Mouse (Mus musculus) thymus, adult 2 months (tissue): ENCODE data around the gene Kif5c. TPM values are rescaled to one million over a fixed set of nuclear protein-coding genes. Genes with fewer than 3 reads are reported as not detected.

Experiments used
- DNase-seq: peaks from one replicate; pipeline ENCODE4 v3.0.0; 2021
- H3K27ac ChIP-seq: fragments of 200-500 bp; 2 replicates; pipeline ENCODE4 v1.5.1; 2012; ENCODE audit warnings: low read length, control low read depth; ENCODE audit not compliant: control insufficient read depth, insufficient read depth
- H3K27me3 ChIP-seq: fragments of 200-500 bp; 2 replicates; pipeline ENCODE4 v1.6.1; 2012; ENCODE audit warnings: mild to moderate bottlenecking, low read length, moderate library complexity, mixed read lengths; ENCODE audit not compliant: control insufficient read depth, insufficient read depth
- H3K36me3 ChIP-seq: fragments of 200-500 bp; 2 replicates; pipeline ENCODE4 v1.6.1; 2012; ENCODE audit warnings: mild to moderate bottlenecking, low read length, moderate library complexity; ENCODE audit not compliant: control insufficient read depth, insufficient read depth
- H3K4me1 ChIP-seq: fragments of 200-500 bp; replicated peaks from 2 replicates; pipeline ENCODE4 v1.6.1; 2012; ENCODE audit warnings: low read length; ENCODE audit not compliant: control insufficient read depth, insufficient read depth
- H3K4me3 ChIP-seq: fragments of 200-500 bp; 2 replicates; pipeline ENCODE4 v1.5.1; 2012; ENCODE audit warnings: mild to moderate bottlenecking, low read length, control low read depth, moderate library complexity; ENCODE audit not compliant: control insufficient read depth, insufficient read depth
- CTCF ChIP-seq: fragments of 200-500 bp; IDR thresholded peaks from 2 replicates; pipeline ENCODE4 v1.5.1; 2012; ENCODE audit warnings: mild to moderate bottlenecking, control low read depth, low read length, moderate library complexity, borderline replicate concordance; ENCODE audit not compliant: control insufficient read depth, poor library complexity, insufficient read depth; ENCODE audit errors: extremely low read depth
- POLR2A ChIP-seq: fragments of 200-500 bp; IDR thresholded peaks from 2 replicates; pipeline ENCODE4 v1.6.1; 2012; ENCODE audit warnings: mild to moderate bottlenecking, low read length, control low read depth, moderate library complexity; ENCODE audit not compliant: control insufficient read depth, poor library complexity, insufficient read depth; ENCODE audit errors: extremely low read depth
- WGBS: fragments of 180-500 bp; shearing (Covaris S2); methylation state at CpG from one replicate; pipeline ENCODE4 v1.1.7; 2018; 5-methylcytosine and 5-hydroxymethylcytosine counted together
- polyA plus RNA-seq: library from polyadenylated mRNA; depleted of rRNA; stranded (reverse); fragments of >200 nt; gene quantifications from 2 replicates; pipeline ENCODE4 v1.2.3, GENCODE M21; 2012

Kif5c gene
- polyA plus RNA-seq, 1 experiment, result 0.40 TPM

DNA sequence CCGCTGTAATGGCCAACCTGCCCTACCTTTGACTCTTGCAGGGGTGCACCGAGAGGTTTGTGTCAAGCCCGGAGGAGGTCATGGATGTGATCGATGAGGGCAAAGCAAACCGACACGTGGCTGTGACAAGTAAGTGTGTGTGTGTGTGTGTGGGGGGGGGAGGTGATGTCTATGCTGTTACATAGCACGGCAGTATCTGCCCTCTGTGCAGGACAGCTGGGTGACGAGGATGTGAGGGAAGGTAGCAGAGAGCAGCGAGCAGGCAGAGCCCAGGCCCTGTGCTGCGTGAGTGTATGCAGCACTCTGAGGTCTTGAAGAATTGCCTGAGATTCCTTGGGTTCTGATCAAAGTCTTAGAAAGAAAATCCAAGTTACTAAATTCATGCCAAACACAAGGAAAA lies 75.6 kb downstream of the Kif5c start:
- no peak for TF ChIP-seq CTCF
- TF ChIP-seq POLR2A, result no peak

DNA sequence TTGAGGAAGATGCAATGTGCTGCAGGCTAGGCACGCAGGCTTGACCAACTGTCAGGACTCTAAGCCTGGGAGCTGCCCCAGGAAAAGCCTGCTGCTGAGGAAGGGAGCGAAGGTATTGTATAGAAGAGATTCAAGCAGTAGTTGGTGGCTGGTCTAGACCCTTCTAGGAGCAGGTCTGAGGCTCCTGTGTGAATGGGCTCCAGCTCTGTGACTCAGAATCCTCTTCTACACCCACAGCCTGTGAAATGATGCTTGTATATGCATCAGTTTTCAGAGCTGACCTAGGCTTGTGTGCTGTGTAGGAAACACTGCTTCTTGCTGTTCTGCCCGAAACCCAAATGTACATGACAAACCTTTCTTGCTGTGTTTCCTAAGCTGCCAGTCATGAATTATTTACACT lies 76.4 kb downstream of the Kif5c start:
- H3K4me1 ChIP-seq, result no peaks in the 10 kb centered on the region
- no peak for TF ChIP-seq CTCF
- no peak for TF ChIP-seq POLR2A
- H3K27ac ChIP-seq, result no peak overlapping the region
- no peak overlapping the region for H3K4me3 ChIP-seq
- WGBS, result 90% methylated on average over 3 of the region's 3 CpGs
- H3K27me3 ChIP-seq, result no peaks in the 10 kb centered on the region
- no peaks in the 10 kb centered on the region for H3K36me3 ChIP-seq
- DNase-seq, result no peak

More for the DNA sequence above, 75.6 kb downstream of the Kif5c start:
- Histone ChIP-seq H3K27ac (no peak overlapping the region), H3K36me3 (no peaks in the 10 kb centered on the region), H3K4me3 (no peak overlapping the region), H3K4me1 (no peaks in the 10 kb centered on the region), H3K27me3 (no peaks in the 10 kb centered on the region)
- DNase-seq, result no peak
- WGBS, result 90% methylated on average over 10 of the region's 10 CpGs

DNA sequence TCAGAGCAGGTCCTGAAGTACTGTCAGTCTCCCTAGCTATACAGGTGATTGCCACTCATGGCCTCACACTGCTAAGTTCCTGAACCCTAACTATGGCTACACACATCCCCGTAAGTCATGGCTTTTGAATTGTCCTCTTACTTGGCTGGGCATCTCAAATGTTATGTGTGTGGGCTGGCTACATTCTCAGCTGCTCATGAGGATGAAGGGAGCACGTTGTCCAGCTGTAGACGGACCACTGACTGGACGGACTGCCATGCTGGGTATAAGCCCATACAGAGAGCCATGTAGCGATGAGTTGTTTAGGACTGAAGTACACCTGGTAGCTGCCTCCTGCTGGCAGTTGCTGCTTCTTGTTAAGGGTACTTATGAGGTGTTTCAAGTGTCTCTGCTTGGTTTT lies 79.8 kb downstream of the Kif5c start:
- H3K36me3 ChIP-seq, result no peaks in the 10 kb centered on the region
- H3K4me3 ChIP-seq, result no peak overlapping the region
- no peaks in the 10 kb centered on the region for H3K4me1 ChIP-seq
- WGBS, result 94% methylated on average over 5 of the region's 5 CpGs
- DNase-seq, result no peak
- H3K27me3 ChIP-seq, result no peaks in the 10 kb centered on the region
- H3K27ac ChIP-seq, result no peak overlapping the region
- no peak for TF ChIP-seq POLR2A
- no peak for TF ChIP-seq CTCF

DNA sequence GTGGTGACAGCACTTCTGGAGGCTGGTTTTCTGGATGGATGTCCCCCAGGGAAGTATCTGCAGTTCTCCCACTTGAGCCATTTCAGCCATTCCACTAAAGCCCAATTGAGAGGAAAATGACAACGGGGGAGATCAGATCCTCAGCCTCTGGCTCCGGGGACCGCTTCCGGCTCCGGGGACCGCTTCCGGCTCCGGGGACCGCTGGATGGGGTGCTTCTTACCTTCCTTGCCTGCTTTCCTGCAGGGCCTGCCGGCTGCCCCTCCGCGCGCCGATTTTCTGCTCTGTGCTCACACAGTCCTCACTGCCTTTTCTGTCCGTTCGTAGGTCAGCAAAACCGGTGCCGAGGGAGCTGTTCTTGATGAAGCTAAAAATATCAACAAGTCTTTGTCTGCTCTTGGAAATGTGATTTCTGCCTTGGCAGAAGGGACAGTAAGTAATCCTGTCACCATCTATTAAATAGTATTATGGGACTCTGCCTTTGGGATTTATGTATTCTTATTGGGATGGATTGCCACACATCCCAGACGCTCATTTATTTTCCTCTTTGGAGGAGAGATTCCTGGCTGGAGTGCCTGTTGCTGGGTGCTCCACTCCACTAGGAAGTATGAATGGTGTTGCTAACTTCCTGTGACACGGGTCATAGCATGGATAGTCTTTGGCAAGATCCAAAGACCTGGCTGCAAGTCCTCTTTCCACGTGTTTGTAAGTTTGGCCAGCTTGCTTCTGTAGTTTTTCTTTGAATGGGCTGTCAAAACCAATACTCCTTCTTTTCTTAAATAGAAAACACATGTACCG lies 81.3 kb downstream of the Kif5c start:
- Histone ChIP-seq H3K27me3 (no peaks in the 10 kb centered on the region), H3K36me3 (no peaks in the 10 kb centered on the region), H3K4me1 (no peaks in the 10 kb centered on the region), H3K4me3 (no peak overlapping the region), H3K27ac (no peak overlapping the region)
- TF ChIP-seq CTCF (no peak), POLR2A (no peak)
- WGBS, result 96% methylated on average over 22 of the region's 22 CpGs
- no peak for DNase-seq

DNA sequence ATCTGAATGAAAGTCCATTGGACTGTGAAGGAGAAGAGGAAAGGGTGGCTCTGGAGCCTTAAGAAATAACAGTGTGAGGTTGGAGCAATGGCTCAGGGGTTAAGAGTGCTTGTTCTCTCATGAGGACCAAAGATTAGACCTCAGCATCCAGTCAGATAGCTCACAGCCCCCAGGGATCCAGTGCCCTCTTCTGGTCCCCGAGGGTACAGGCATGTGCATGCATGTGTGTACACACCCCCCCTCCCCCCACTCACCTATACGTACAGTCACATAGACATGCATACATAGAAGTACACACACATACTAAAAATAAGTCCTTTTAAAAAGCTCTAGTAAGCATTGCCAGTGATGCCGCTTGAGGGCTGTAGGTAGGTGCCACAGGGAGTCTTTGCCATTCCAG lies 91.1 kb downstream of the Kif5c start:
- TF ChIP-seq CTCF (no peak), POLR2A (no peak)
- no peak overlapping the region for H3K4me3 ChIP-seq
- H3K27ac ChIP-seq, result no peak overlapping the region
- no peaks in the 10 kb centered on the region for H3K4me1 ChIP-seq
- no peaks in the 10 kb centered on the region for H3K27me3 ChIP-seq
- WGBS, result 81% methylated on average over 3 of the region's 3 CpGs
- no peak for DNase-seq
- no peaks in the 10 kb centered on the region for H3K36me3 ChIP-seq

DNA sequence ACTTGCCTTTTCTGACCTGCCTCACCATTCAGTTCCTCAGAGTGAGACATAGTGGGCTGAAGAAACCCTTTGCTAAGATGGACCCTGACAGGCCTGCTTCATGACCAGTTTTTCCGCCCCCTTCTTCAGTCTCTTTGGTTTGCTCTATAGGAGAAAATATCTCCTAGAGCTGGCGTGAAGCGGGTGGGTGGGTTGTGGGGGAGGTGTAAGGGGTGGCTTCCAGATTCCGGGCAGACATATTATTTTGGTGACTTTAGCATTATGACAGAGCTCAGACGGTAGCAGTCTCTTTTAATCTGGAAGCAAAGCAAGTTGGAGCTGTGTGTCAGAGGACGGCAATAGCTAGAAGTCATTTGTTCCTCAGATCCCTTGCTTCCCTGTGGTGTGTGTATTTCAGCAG lies 92.6 kb downstream of the Kif5c start:
- no peak for TF ChIP-seq CTCF
- no peak for TF ChIP-seq POLR2A
- no peaks in the 10 kb centered on the region for H3K36me3 ChIP-seq
- no peak overlapping the region for H3K4me3 ChIP-seq
- no peak for DNase-seq
- 0 out of 2 replicates have a peak, but pooled peaks cover under 1% of the 10 kb centered on the region for H3K4me1 ChIP-seq
- H3K27ac ChIP-seq, result no peak overlapping the region
- no peaks in the 10 kb centered on the region for H3K27me3 ChIP-seq
- WGBS, result 95% methylated on average over 6 of the region's 6 CpGs
